Mouse (Mus musculus): ENCODE results near the gene Dgkq. TPM values are rescaled to one million over a fixed set of nuclear protein-coding genes. Genes with fewer than 3 reads are reported as not detected.

Dgkq gene
- polyA plus RNA-seq, 1 experiment from 2014 or later, result 11.7 TPM

GRCm38 (mm10) chr5:108701341-108702021, 32.0 kb upstream of the Dgkq start:
- 80% methylated on average over 10 of the region's 10 CpGs for WGBS
- H3K4me1 ChIP-seq, result peaks cover 46% of the 10 kb centered on the region
- no peak for ATAC-seq (ENCODE audit: borderline replicate concordance, extremely low read depth, low FRiP score, low TSS enrichment)
- no peak overlapping the region for H3K9ac ChIP-seq
- no peak overlapping the region for H3K4me2 ChIP-seq
- no peak overlapping the region for H3K4me3 ChIP-seq
- no peaks in the 10 kb centered on the region for H3K9me3 ChIP-seq
- no peaks in the 10 kb centered on the region for H3K27me3 ChIP-seq
- peaks cover 21% of the 10 kb centered on the region for H3K36me3 ChIP-seq
- no peak overlapping the region for H3K27ac ChIP-seq

DNA sequence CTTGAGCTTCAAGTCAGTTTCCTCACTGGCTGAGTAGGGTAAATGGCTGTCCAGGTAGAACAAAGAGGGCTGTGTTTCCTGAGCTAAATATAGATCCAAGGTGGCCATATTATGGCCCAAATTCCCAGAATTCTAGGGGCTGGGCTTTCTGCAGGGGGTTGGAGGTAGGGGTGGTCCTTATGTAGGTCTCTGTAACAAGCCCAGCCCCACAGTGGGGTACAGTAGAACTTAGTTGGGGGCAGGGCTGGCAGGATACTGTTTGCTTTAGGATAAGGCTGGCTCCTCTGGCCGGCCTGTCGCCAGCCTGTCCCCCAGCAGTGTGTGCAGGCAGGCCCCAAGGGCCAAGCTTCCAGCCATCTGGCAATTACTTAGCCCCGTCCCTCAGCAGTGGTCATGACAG, 30.9 kb upstream of the Dgkq start:
- Histone ChIP-seq H3K4me3 (no peak overlapping the region), H3K27me3 (no peaks in the 10 kb centered on the region), H3K4me2 (no peak overlapping the region; the same call in 1 of the 2 replicates), H3K36me3 (peaks cover 9% of the 10 kb centered on the region), H3K4me1 (peaks cover 55% of the 10 kb centered on the region), H3K27ac (peak overlapping the region; percentile 84), H3K9me3 (no peaks in the 10 kb centered on the region), H3K9ac (no peak overlapping the region)
- ATAC-seq (ENCODE audit: borderline replicate concordance, extremely low read depth, low FRiP score, low TSS enrichment), result peak; percentile 74
- 25% methylated on average over 3 of the region's 3 CpGs for WGBS

DNA sequence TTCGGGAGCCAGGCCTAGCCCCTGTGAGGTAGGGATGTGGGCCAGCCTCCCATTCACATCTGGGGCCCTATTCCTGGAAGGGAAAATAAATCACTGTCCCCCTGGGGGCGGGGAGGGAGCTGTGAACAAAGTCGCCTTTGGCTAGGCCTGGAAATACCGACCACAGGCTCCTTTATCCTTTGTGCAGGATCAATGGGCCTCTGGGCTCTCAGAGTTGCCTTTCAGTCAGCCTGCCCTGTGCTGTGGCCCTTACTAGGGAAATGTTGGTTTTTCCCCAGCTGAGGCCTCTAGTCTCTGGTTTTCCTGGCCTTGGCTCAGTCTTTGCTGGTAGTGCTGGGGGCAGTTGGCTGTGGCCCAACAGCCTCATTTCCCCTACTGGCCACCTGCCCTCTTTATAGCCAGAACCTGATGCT, 27.9 kb upstream of the Dgkq start:
- H3K4me3 ChIP-seq, result no peak overlapping the region
- no peak for ATAC-seq (ENCODE audit: borderline replicate concordance, extremely low read depth, low FRiP score, low TSS enrichment)
- no peaks in the 10 kb centered on the region for H3K9me3 ChIP-seq
- no peaks in the 10 kb centered on the region for H3K27me3 ChIP-seq
- no peak overlapping the region for H3K4me2 ChIP-seq
- H3K36me3 ChIP-seq, result no peaks in the 10 kb centered on the region
- 0 out of 2 replicates have a peak overlapping the region, but pooled peaks have one; percentile 30 for H3K27ac ChIP-seq
- no peak overlapping the region for H3K9ac ChIP-seq
- peaks cover 62% of the 10 kb centered on the region for H3K4me1 ChIP-seq
- WGBS, result 32% methylated on average over 4 of the region's 4 CpGs

DNA sequence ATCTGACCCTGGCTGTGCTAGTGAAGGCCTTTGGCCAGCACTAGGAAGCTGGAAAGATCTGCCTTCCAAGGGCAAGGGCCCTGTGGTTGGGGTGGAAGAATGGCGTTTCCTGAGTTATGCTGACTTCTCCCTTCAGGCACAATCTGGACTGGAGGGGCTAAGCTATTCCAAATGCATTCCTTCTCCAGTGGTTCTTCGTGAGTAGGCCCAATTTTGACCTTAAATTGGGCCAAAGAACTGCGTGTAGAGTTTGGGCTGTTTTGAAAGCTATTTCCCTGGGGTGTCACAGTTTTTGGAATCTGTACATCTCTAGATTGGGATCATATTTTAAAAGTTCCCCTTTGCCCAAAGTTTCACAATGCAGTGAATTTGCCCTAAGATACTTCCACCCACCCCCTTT, 27.1 kb upstream of the Dgkq start:
- Histone ChIP-seq H3K9me3 (no peaks in the 10 kb centered on the region), H3K27ac (no peak overlapping the region), H3K4me2 (no peak overlapping the region), H3K4me1 (peaks cover 70% of the 10 kb centered on the region), H3K27me3 (no peaks in the 10 kb centered on the region), H3K36me3 (no peaks in the 10 kb centered on the region), H3K9ac (no peak overlapping the region), H3K4me3 (no peak overlapping the region)
- 77% methylated on average over 3 of the region's 3 CpGs for WGBS
- ATAC-seq (ENCODE audit: borderline replicate concordance, extremely low read depth, low FRiP score, low TSS enrichment), result no peak

DNA sequence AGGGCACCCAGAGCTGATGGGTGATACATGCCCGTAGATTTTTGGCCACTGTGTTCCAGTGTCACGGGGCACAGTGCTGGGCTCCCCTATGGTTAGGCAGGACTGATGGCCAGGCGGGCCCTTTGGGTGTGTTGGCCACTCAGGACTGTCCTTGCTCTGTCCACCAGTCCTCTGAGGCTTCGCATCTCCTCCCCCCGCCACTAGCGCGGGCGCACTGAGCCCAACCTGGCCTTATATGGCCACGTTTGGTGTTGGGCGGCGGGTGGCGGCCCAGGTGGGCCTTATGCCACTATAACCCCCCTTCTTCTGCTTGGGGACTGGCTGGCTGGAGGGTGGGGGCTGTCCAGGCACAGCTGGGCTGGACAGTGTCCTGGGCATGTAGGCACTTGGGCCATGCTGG, 26.4 kb upstream of the Dgkq start:
- H3K4me2 ChIP-seq, result peak overlapping the region; percentile 65; the same call in 1 of the 2 replicates
- no peak overlapping the region for H3K27ac ChIP-seq
- H3K9me3 ChIP-seq, result no peaks in the 10 kb centered on the region
- ATAC-seq (ENCODE audit: borderline replicate concordance, extremely low read depth, low FRiP score, low TSS enrichment), result no peak
- H3K4me3 ChIP-seq, result no peak overlapping the region
- no peaks in the 10 kb centered on the region for H3K36me3 ChIP-seq
- H3K9ac ChIP-seq, result no peak overlapping the region
- WGBS, result 90% methylated on average over 12 of the region's 12 CpGs
- H3K27me3 ChIP-seq, result no peaks in the 10 kb centered on the region
- H3K4me1 ChIP-seq, result peaks cover 64% of the 10 kb centered on the region

- Histone ChIP-seq H3K27ac (peak overlapping the region; percentile 70), H3K4me2 (peak overlapping the region; percentile 65), H3K9ac (peak overlapping the region; percentile 82), H3K4me3 (peak overlapping the region; percentile 88), H3K36me3 (no peaks in the 10 kb centered on the region), H3K9me3 (no peaks in the 10 kb centered on the region), H3K4me1 (peaks cover 52% of the 10 kb centered on the region), H3K27me3 (no peaks in the 10 kb centered on the region)
- peak; percentile 58 for ATAC-seq (ENCODE audit: borderline replicate concordance, extremely low read depth, low FRiP score, low TSS enrichment)
- 2% methylated on average over 76 of the region's 99 CpGs for WGBS
Measured at GRCm38 (mm10) chr5:108694352-108695261, 25.1 kb upstream of the Dgkq start.

- Histone ChIP-seq H3K4me2 (peak overlapping the region; percentile 65), H3K27me3 (no peaks in the 10 kb centered on the region), H3K9me3 (no peaks in the 10 kb centered on the region), H3K4me3 (peak overlapping the region; percentile 88), H3K27ac (peak overlapping the region; percentile 70; the same call in 1 of the 2 replicates), H3K9ac (peak overlapping the region; percentile 82), H3K36me3 (no peaks in the 10 kb centered on the region), H3K4me1 (peaks cover 46% of the 10 kb centered on the region)
- 0% methylated on average over 31 of the region's 43 CpGs for WGBS
- ATAC-seq (ENCODE audit: borderline replicate concordance, extremely low read depth, low FRiP score, low TSS enrichment), result peak; percentile 94
Measured at GRCm38 (mm10) chr5:108693872-108694288, 24.4 kb upstream of the Dgkq start.

- Histone ChIP-seq H3K9ac (peak within 1 kb of the TSS; percentile 30; the same call in 1 of the 2 replicates), H3K4me1 (peaks cover 37% of the 10 kb centered on the region), H3K27me3 (no peaks in the 10 kb centered on the region), H3K27ac (no peak within 1 kb of the TSS), H3K9me3 (no peaks in the 10 kb centered on the region), H3K36me3 (no peaks in the 10 kb centered on the region), H3K4me2 (peak within 1 kb of the TSS; percentile 65), H3K4me3 (peak within 1 kb of the TSS; percentile 88)
- under 1% methylated on average over 16 of the region's 18 CpGs for WGBS
- ATAC-seq (ENCODE audit: borderline replicate concordance, extremely low read depth, low FRiP score, low TSS enrichment), result no peak
Measured at GRCm38 (mm10) chr5:108692271-108692670, 22.8 kb upstream of the Dgkq start, which contains the start of gene Fgfrl1. TSS of gene Fgfrl1 (plus strand) at chr5:108692382.

DNA sequence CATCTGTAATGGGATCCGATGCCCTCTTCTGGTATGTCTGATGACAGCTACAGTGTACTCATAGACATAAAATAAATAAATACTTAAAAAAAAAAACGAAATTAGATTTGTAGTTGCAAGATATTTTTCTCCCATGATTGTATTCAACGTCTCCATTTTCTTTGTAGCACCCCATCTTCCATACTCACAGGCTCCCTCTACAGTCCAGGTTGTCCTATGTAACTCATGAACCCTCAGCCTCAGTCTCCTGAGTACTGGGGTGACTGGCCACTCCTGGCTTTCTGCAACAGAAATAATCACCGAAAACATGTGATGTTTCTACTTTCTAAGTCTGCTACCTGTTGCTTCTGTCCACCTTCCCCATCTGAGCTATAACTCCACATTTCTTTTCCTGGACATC, 21.7 kb upstream of the Dgkq start:
- peaks cover 30% of the 10 kb centered on the region for H3K4me1 ChIP-seq
- H3K36me3 ChIP-seq, result no peaks in the 10 kb centered on the region
- no peak overlapping the region for H3K4me3 ChIP-seq
- H3K27me3 ChIP-seq, result no peaks in the 10 kb centered on the region
- no peak overlapping the region for H3K4me2 ChIP-seq
- ATAC-seq (ENCODE audit: borderline replicate concordance, extremely low read depth, low FRiP score, low TSS enrichment), result no peak
- 64% methylated on average over 4 of the region's 4 CpGs for WGBS
- no peaks in the 10 kb centered on the region for H3K9me3 ChIP-seq
- no peak overlapping the region for H3K27ac ChIP-seq
- H3K9ac ChIP-seq, result no peak overlapping the region

- H3K36me3 ChIP-seq, result no peaks in the 10 kb centered on the region
- no peak overlapping the region for H3K9ac ChIP-seq
- WGBS, result 71% methylated on average over 5 of the region's 5 CpGs
- no peak overlapping the region for H3K4me3 ChIP-seq
- H3K4me2 ChIP-seq, result no peak overlapping the region
- no peaks in the 10 kb centered on the region for H3K27me3 ChIP-seq
- no peak overlapping the region for H3K27ac ChIP-seq
- H3K9me3 ChIP-seq, result no peaks in the 10 kb centered on the region
- peaks cover 18% of the 10 kb centered on the region for H3K4me1 ChIP-seq
- ATAC-seq (ENCODE audit: borderline replicate concordance, extremely low read depth, low FRiP score, low TSS enrichment), result no peak
Measured at GRCm38 (mm10) chr5:108689091-108689490, 19.6 kb upstream of the Dgkq start.

DNA sequence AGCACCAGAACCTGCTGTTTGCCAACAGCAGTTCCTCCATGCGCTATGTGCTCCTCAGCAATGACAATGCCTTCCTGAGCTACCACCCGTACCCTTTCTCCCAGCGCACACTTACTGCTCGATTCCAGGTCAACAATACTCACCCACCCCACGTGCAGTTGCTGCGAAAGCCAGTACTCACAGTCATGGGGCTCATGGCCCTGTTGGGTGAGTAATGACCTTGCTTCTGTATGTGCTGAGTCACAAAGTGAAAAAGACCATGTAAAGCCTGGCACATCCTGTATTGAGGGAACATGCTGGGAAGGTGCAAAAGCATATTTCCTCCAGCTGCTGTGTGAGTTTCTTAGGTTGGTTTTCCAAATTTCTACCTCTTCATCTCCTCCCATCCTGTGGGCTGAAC, 11.4 kb upstream of the Dgkq start:
- H3K4me3 ChIP-seq, result no peak overlapping the region
- H3K4me2 ChIP-seq, result no peak overlapping the region
- H3K36me3 ChIP-seq, result no peaks in the 10 kb centered on the region
- no peak for ATAC-seq (ENCODE audit: borderline replicate concordance, extremely low read depth, low FRiP score, low TSS enrichment)
- H3K9ac ChIP-seq, result no peak overlapping the region
- no peaks in the 10 kb centered on the region for H3K27me3 ChIP-seq
- WGBS, result 85% methylated on average over 6 of the region's 6 CpGs
- peaks cover 15% of the 10 kb centered on the region for H3K4me1 ChIP-seq
- H3K9me3 ChIP-seq, result no peaks in the 10 kb centered on the region
- H3K27ac ChIP-seq, result no peak overlapping the region

- whole genome bisulfite sequencing, result 54% methylated on average over 3 of the region's 3 CpGs
- ATAC-seq (ENCODE audit: borderline replicate concordance, extremely low read depth, low FRiP score, low TSS enrichment), result no peak
- Histone ChIP-seq H3K36me3 (no peaks in the 10 kb centered on the region), H3K27me3 (no peaks in the 10 kb centered on the region), H3K4me3 (no peak overlapping the region), H3K9ac (no peak overlapping the region), H3K27ac (no peak overlapping the region), H3K4me1 (peaks cover 15% of the 10 kb centered on the region), H3K4me2 (no peak overlapping the region), H3K9me3 (no peaks in the 10 kb centered on the region)
Measured at GRCm38 (mm10) chr5:108679909-108680308, 10.4 kb upstream of the Dgkq start.
